Mouse (Mus musculus) lung, embryonic 14.5 days (tissue): ENCODE measurements around the gene Tent5b. TPM values are rescaled to one million over a fixed set of nuclear protein-coding genes. Genes with fewer than 3 reads are reported as not detected.

Experiments used
- ATAC-seq: fragments of 200-750 bp; cut with Nextera tagmentation; 2 replicates; pipeline ENCODE4 v1.8.0; 2017; ENCODE audit warnings: mild to moderate bottlenecking, moderate TSS enrichment, moderate library complexity; ENCODE audit not compliant: insufficient read depth
- DNase-seq: peaks from one replicate; pipeline ENCODE4 v3.0.0-alpha.2; 2015
- H3K27ac ChIP-seq: fragments of 300-500 bp; sonication (generic); 2 replicates; pipeline ENCODE4 v1.5.1; 2014; ENCODE audit warnings: low read depth, mild to moderate bottlenecking, moderate library complexity
- H3K27me3 ChIP-seq: fragments of 300-500 bp; sonication (generic); 2 replicates; pipeline ENCODE4 v1.6.1; 2014; ENCODE audit warnings: low read length, control low read depth; ENCODE audit not compliant: insufficient read depth
- H3K36me3 ChIP-seq: fragments of 300-500 bp; sonication (generic); 2 replicates; pipeline ENCODE4 v1.6.1; 2014; ENCODE audit warnings: control low read depth; ENCODE audit not compliant: insufficient read depth
- H3K4me1 ChIP-seq: fragments of 300-500 bp; sonication (generic); 2 replicates; pipeline ENCODE4 v1.6.1; 2014; ENCODE audit warnings: antibody characterized with exemption, control low read depth; ENCODE audit not compliant: insufficient read depth
- H3K4me2 ChIP-seq: fragments of 300-500 bp; sonication (generic); 2 replicates; pipeline ENCODE4 v1.6.1; 2014; ENCODE audit warnings: mild to moderate bottlenecking
- H3K4me3 ChIP-seq: fragments of 300-500 bp; sonication (generic); 2 replicates; pipeline ENCODE4 v1.5.1; 2014; ENCODE audit warnings: low read depth, low read length
- H3K9ac ChIP-seq: fragments of 300-500 bp; sonication (generic); 2 replicates; pipeline ENCODE4 v1.6.1; 2014
- H3K9me3 ChIP-seq: fragments of 300-500 bp; sonication (generic); 2 replicates; pipeline ENCODE4 v1.6.1; 2016; ENCODE audit warnings: low read depth, low read length, control low read depth
- CTCF ChIP-seq: IDR thresholded peaks from 2 replicates; pipeline ENCODE4 v1.5.1; 2016; ENCODE audit warnings: antibody characterized with exemption, low read depth
- WGBS: fragments of 180-500 bp; shearing (Covaris S2); extraction: QIAGEN DNeasy Blood & Tissue Kit; methylation state at CpG from one replicate; pipeline ENCODE4 v1.1.7; 2014; 5-methylcytosine and 5-hydroxymethylcytosine counted together
- polyA plus RNA-seq: library from polyadenylated mRNA; unstranded; fragments of >200 nt; fragmentation: Nextera tagmentation; extraction: Ambion mirVana; gene quantifications from 2 replicates; pipeline ENCODE4 v1.2.1, GENCODE M21; 2014

Tent5b gene
- polyA plus RNA-seq: 0.41 and 0.42 TPM in 2 replicates

- Histone ChIP-seq H3K4me1 (peaks cover 2% of the 10 kb centered on the region; the same call in 1 of the 2 replicates), H3K4me3 (peak within 1 kb of the TSS; percentile 41), H3K9me3 (no peaks in the 10 kb centered on the region), H3K4me2 (peak within 1 kb of the TSS; percentile 63), H3K9ac (peak within 1 kb of the TSS; percentile 38), H3K27me3 (peaks cover 29% of the 10 kb centered on the region), H3K36me3 (no peaks in the 10 kb centered on the region), H3K27ac (no peak within 1 kb of the TSS)
- DNase-seq (peak; percentile 98), ATAC-seq (peak; percentile 99)
- peak; percentile 85 for TF ChIP-seq CTCF
- WGBS: 4% methylated on average over 29 of the region's 29 CpGs
These were observed at the start of gene Tent5b for GRCm38 (mm10) chr4:133479458-133480184. Gene Tent5b (plus strand): TSS chr4:133480132.

GRCm38 (mm10) chr4:133431508-133431907 is 48.4 kb upstream of the Tent5b start:
- H3K4me3 ChIP-seq: no peak overlapping the region
- DNase-seq: no peak
- H3K9me3 ChIP-seq: no peaks in the 10 kb centered on the region
- no peaks in the 10 kb centered on the region for H3K36me3 ChIP-seq
- WGBS: 80% methylated on average over 6 of the region's 6 CpGs
- no peak overlapping the region for H3K9ac ChIP-seq
- no peak overlapping the region for H3K27ac ChIP-seq
- H3K27me3 ChIP-seq: no peaks in the 10 kb centered on the region
- TF ChIP-seq CTCF: no peak
- H3K4me2 ChIP-seq: no peak overlapping the region
- ATAC-seq: no peak
- H3K4me1 ChIP-seq: no peaks in the 10 kb centered on the region

- ATAC-seq: peak; percentile 41; the same call in 1 of the 2 replicates
- peak; percentile 62 for DNase-seq
These were observed 47.3 kb upstream of the Tent5b start for GRCm38 (mm10) chr4:133432560-133433171.

GRCm38 (mm10) chr4:133435921-133436320 is 44.0 kb upstream of the Tent5b start:
- DNase-seq (no peak), ATAC-seq (no peak)
- Histone ChIP-seq H3K9ac (no peak overlapping the region), H3K4me2 (no peak overlapping the region), H3K4me3 (no peak overlapping the region), H3K9me3 (no peaks in the 10 kb centered on the region), H3K27ac (no peak overlapping the region), H3K27me3 (no peaks in the 10 kb centered on the region), H3K36me3 (no peaks in the 10 kb centered on the region), H3K4me1 (0 out of 2 replicates have a peak, but pooled peaks cover 3% of the 10 kb centered on the region)
- no peak for TF ChIP-seq CTCF
- WGBS: 81% methylated on average over 11 of the region's 11 CpGs

More at GRCm38 (mm10) chr4:133432560-133433171, 47.3 kb upstream of the Tent5b start:
- no peaks in the 10 kb centered on the region for H3K36me3 ChIP-seq
- no peak overlapping the region for H3K27ac ChIP-seq
- H3K4me3 ChIP-seq: no peak overlapping the region
- H3K4me1 ChIP-seq: no peaks in the 10 kb centered on the region
- no peaks in the 10 kb centered on the region for H3K27me3 ChIP-seq
- H3K9me3 ChIP-seq: no peaks in the 10 kb centered on the region
- WGBS: 14% methylated on average over 17 of the region's 17 CpGs
- H3K4me2 ChIP-seq: peak overlapping the region; percentile 26
- no peak overlapping the region for H3K9ac ChIP-seq
- TF ChIP-seq CTCF: no peak

- peak; percentile 68 for DNase-seq
- Histone ChIP-seq H3K9ac (peak overlapping the region; percentile 9; the same call in 1 of the 2 replicates), H3K9me3 (no peaks in the 10 kb centered on the region), H3K27ac (peak overlapping the region; percentile 46; the same call in 1 of the 2 replicates), H3K4me3 (peak overlapping the region; percentile 2; the same call in 1 of the 2 replicates), H3K27me3 (no peaks in the 10 kb centered on the region), H3K4me1 (0 out of 2 replicates have a peak, but pooled peaks cover 3% of the 10 kb centered on the region), H3K4me2 (peak overlapping the region; percentile 52), H3K36me3 (no peaks in the 10 kb centered on the region)
- ATAC-seq: peak; percentile 79; the same call in 1 of the 2 replicates
- TF ChIP-seq CTCF: no peak
- 6% methylated on average over 17 of the region's 17 CpGs for WGBS
These were observed 40.2 kb upstream of the Tent5b start for GRCm38 (mm10) chr4:133439460-133440376.

- Histone ChIP-seq H3K36me3 (no peaks in the 10 kb centered on the region), H3K27me3 (no peaks in the 10 kb centered on the region), H3K27ac (no peak overlapping the region), H3K4me3 (peak overlapping the region; percentile 2; the same call in 1 of the 2 replicates), H3K9me3 (no peaks in the 10 kb centered on the region), H3K9ac (no peak overlapping the region), H3K4me2 (peak overlapping the region; percentile 52), H3K4me1 (0 out of 2 replicates have a peak, but pooled peaks cover 3% of the 10 kb centered on the region)
- TF ChIP-seq CTCF: no peak
- DNase-seq (no peak), ATAC-seq (no peak)
- whole genome bisulfite sequencing: 7% methylated on average over 6 of the region's 6 CpGs
These were observed 39.5 kb upstream of the Tent5b start for GRCm38 (mm10) chr4:133440377-133440795.
